Mouse (Mus musculus): ENCODE results near the gene Olfr313. TPM values are rescaled to one million over a fixed set of nuclear protein-coding genes. Genes with fewer than 3 reads are reported as not detected.

Gene Olfr313
- polyA plus RNA-seq, 1 experiment from 2014 or later: not detected

DNA sequence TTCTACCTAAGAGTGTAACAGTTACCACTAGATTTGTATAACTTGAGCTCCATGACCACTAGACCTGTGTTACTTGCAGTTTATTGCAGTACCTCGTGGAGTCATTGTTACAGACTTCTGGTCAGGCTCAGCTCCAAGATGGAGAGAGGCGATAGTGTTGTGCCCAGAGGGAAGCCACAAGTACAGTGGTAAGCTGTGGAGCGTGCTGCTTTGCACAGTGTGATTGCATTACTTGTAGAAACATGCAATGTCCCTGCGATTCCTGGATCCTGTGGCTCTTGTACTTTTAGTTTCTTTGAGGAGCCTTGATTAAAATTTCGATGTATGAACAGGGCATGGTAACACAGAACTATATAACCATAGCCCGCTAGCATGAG is 53.1 kb downstream of the Olfr313 start:
- Histone ChIP-seq H3K4me1 (peaks cover 12% of the 10 kb centered on the region), H3K27ac (peak overlapping the region; percentile 93; the same call in 1 of the 2 replicates), H3K36me3 (peaks cover 22% of the 10 kb centered on the region), H3K27me3 (ENCODE audit: insufficient read depth, poor library complexity, severe bottlenecking) (no peaks in the 10 kb centered on the region), H3K9me3 (no peaks in the 10 kb centered on the region), H3K4me3 (peak overlapping the region; percentile 91)
- DNase-seq (ENCODE audit: low spot score): no peak
- 85% methylated on average over 6 of the region's 6 CpGs for WGBS

Other genes starting within 250 kb of the Olfr313 start
- gene Olfr224, start 244.4 kb upstream of the Olfr313 start, polyA plus RNA-seq (2016; fragmentation: Nextera tagmentation; extraction: Ambion mirVana): not detected in 2 replicates
- gene Olfr325, start 237.3 kb upstream of the Olfr313 start, polyA plus RNA-seq (2016; fragmentation: Nextera tagmentation; extraction: Ambion mirVana): not detected in 2 replicates
- gene Olfr324, start 219.9 kb upstream of the Olfr313 start, polyA plus RNA-seq (2016; fragmentation: Nextera tagmentation; extraction: Ambion mirVana): not detected in 2 replicates
- gene 2210407C18Rik, start 198.9 kb upstream of the Olfr313 start, polyA plus RNA-seq (2016; fragmentation: Nextera tagmentation; extraction: Ambion mirVana): not detected in 2 replicates
- not detected in 2 replicates for gene Olfr323, start 184.5 kb upstream of the Olfr313 start, polyA plus RNA-seq (2016; fragmentation: Nextera tagmentation; extraction: Ambion mirVana)
- gene Trim58, start 174.5 kb upstream of the Olfr313 start, polyA plus RNA-seq (2016; fragmentation: Nextera tagmentation; extraction: Ambion mirVana): 1.1 and 1.2 TPM in 2 replicates
- not detected in 2 replicates for gene Olfr322, start 156.2 kb upstream of the Olfr313 start, polyA plus RNA-seq (2016; fragmentation: Nextera tagmentation; extraction: Ambion mirVana)
- gene Olfr320, start 133.9 kb upstream of the Olfr313 start, polyA plus RNA-seq (2016; fragmentation: Nextera tagmentation; extraction: Ambion mirVana): not detected in 2 replicates
- gene Olfr319, start 115.8 kb upstream of the Olfr313 start, polyA plus RNA-seq (2016; fragmentation: Nextera tagmentation; extraction: Ambion mirVana): not detected in 2 replicates
- gene Olfr318, start 91.0 kb upstream of the Olfr313 start, polyA plus RNA-seq (2016; fragmentation: Nextera tagmentation; extraction: Ambion mirVana): not detected in 2 replicates
- not detected in 2 replicates for gene Olfr317, start 75.8 kb upstream of the Olfr313 start, polyA plus RNA-seq (2016; fragmentation: Nextera tagmentation; extraction: Ambion mirVana)
- not detected in 2 replicates for gene Olfr316, start 62.3 kb upstream of the Olfr313 start, polyA plus RNA-seq (2016; fragmentation: Nextera tagmentation; extraction: Ambion mirVana)
- not detected in 2 replicates for gene Olfr315, start 41.8 kb upstream of the Olfr313 start, polyA plus RNA-seq (2016; fragmentation: Nextera tagmentation; extraction: Ambion mirVana)
- gene Olfr314, start 32.0 kb upstream of the Olfr313 start, polyA plus RNA-seq (2016; fragmentation: Nextera tagmentation; extraction: Ambion mirVana): not detected in 2 replicates
- gene Fam183b, start 13.0 kb upstream of the Olfr313 start, polyA plus RNA-seq (2016; fragmentation: Nextera tagmentation; extraction: Ambion mirVana): 1.0 and 1.4 TPM in 2 replicates
- gene Olfr312, start 14.2 kb downstream of the Olfr313 start, polyA plus RNA-seq (2016; fragmentation: Nextera tagmentation; extraction: Ambion mirVana): 0.04 TPM in 1 of 2 replicates, not detected in the other
- gene Olfr311, start 24.3 kb downstream of the Olfr313 start, polyA plus RNA-seq (2016; fragmentation: Nextera tagmentation; extraction: Ambion mirVana): not detected in 2 replicates
- gene Gm12258, start 32.2 kb downstream of the Olfr313 start, polyA plus RNA-seq (2016; fragmentation: Nextera tagmentation; extraction: Ambion mirVana): 4.4 and 7.4 TPM in 2 replicates
- 4.1 and 8.1 TPM in 2 replicates for gene 2810021J22Rik, start 52.2 kb downstream of the Olfr313 start, polyA plus RNA-seq (2016; fragmentation: Nextera tagmentation; extraction: Ambion mirVana)
- 3.9 and 5.4 TPM in 2 replicates for gene Zfp39, start 89.2 kb downstream of the Olfr313 start, polyA plus RNA-seq (2016; fragmentation: Nextera tagmentation; extraction: Ambion mirVana)
- not detected in 2 replicates for gene Btnl10, start 102.9 kb downstream of the Olfr313 start, polyA plus RNA-seq (2016; fragmentation: Nextera tagmentation; extraction: Ambion mirVana)
- gene Rnf187, start 123.9 kb downstream of the Olfr313 start, polyA plus RNA-seq (2016; fragmentation: Nextera tagmentation; extraction: Ambion mirVana): 169 and 213 TPM in 2 replicates
- gene Hist3h2ba, start 133.9 kb downstream of the Olfr313 start, polyA plus RNA-seq (2016; fragmentation: Nextera tagmentation; extraction: Ambion mirVana): 4.8 and 9.8 TPM in 2 replicates
- gene Hist3h2a, start 139.7 kb downstream of the Olfr313 start, polyA plus RNA-seq (2016; fragmentation: Nextera tagmentation; extraction: Ambion mirVana): 15.5 and 15.9 TPM in 2 replicates
- gene Trim17, start 139.7 kb downstream of the Olfr313 start, polyA plus RNA-seq (2016; fragmentation: Nextera tagmentation; extraction: Ambion mirVana): 0.75 and 0.79 TPM in 2 replicates
- 24.0 and 31.4 TPM in 2 replicates for gene Trim11, start 163.1 kb downstream of the Olfr313 start, polyA plus RNA-seq (2016; fragmentation: Nextera tagmentation; extraction: Ambion mirVana)

Measured in heart, embryonic 10.5 days (tissue).